Mouse (Mus musculus) kidney, adult 2 months (tissue): ENCODE measurements around the gene Platr17.
"Not testable (repeated sequence)": the region's sequence is repeated elsewhere in the genome, so short reads cannot be mapped to it uniquely, and the experiment has no call there.

Source experiments
- CTCF ChIP-seq: fragments of 200-500 bp; conservative IDR thresholded peaks from 2 replicates; pipeline ENCODE4 v1.5.1; 2011; ENCODE audit warnings: low read depth, mild to moderate bottlenecking, control low read depth, low read length, moderate library complexity, mixed read lengths; ENCODE audit not compliant: insufficient read depth, insufficient read length
- POLR2A ChIP-seq: fragments of 200-500 bp; IDR thresholded peaks from one replicate; pipeline ENCODE4 v1.6.1; 2011; ENCODE audit warnings: low read depth, low read length, control low read depth

- not testable (repeated sequence) for TF ChIP-seq CTCF, POLR2A
These were observed 854 bp upstream of the Platr17 start for GRCm38 (mm10) chr17:33903911-33904651.
